Mouse (Mus musculus) testis, postnatal 10 days (tissue): ENCODE data around the gene Hs2st1.

Source experiments
- DNase-seq: peaks from one replicate; pipeline ENCODE4 v3.0.0; 2021; ENCODE audit warnings: low spot score

Gene Hs2st1

GRCm38 (mm10) chr3:144586731-144587130, 16.8 kb upstream of the Hs2st1 start:
- no peak for DNase-seq

- DNase-seq = no peak
Observed at GRCm38 (mm10) chr3:144584789-144585553, 15.0 kb upstream of the Hs2st1 start.

- no peak for DNase-seq
Observed at GRCm38 (mm10) chr3:144583789-144584188, 13.8 kb upstream of the Hs2st1 start.

GRCm38 (mm10) chr3:144582306-144582705, 12.3 kb upstream of the Hs2st1 start:
- DNase-seq = no peak

- DNase-seq = no peak
Observed at GRCm38 (mm10) chr3:144581842-144582241, 11.9 kb upstream of the Hs2st1 start.

- DNase-seq = no peak
Observed at GRCm38 (mm10) chr3:144580281-144580680, 10.3 kb upstream of the Hs2st1 start.

GRCm38 (mm10) chr3:144579796-144580195, 9.8 kb upstream of the Hs2st1 start:
- DNase-seq = no peak

- no peak for DNase-seq
Observed at GRCm38 (mm10) chr3:144578921-144579320, 8.9 kb upstream of the Hs2st1 start.

GRCm38 (mm10) chr3:144577366-144578340, 7.7 kb upstream of the Hs2st1 start:
- no peak for DNase-seq

GRCm38 (mm10) chr3:144574256-144574655, 4.3 kb upstream of the Hs2st1 start:
- no peak for DNase-seq

GRCm38 (mm10) chr3:144570816-144571487, 971 bp upstream of the Hs2st1 start:
- no peak for DNase-seq

GRCm38 (mm10) chr3:144569401-144569971, 495 bp downstream of the Hs2st1 start:
- DNase-seq = no peak

- DNase-seq = peak; percentile 34
Observed at GRCm38 (mm10) chr3:144568861-144569361, 1.1 kb downstream of the Hs2st1 start.

GRCm38 (mm10) chr3:144565212-144565611, 4.8 kb downstream of the Hs2st1 start:
- no peak for DNase-seq

GRCm38 (mm10) chr3:144563916-144564315, 6.1 kb downstream of the Hs2st1 start:
- peak; percentile 15 for DNase-seq

GRCm38 (mm10) chr3:144561511-144562250, 8.3 kb downstream of the Hs2st1 start:
- DNase-seq = peak; percentile 37

- DNase-seq = no peak
Observed at GRCm38 (mm10) chr3:144558274-144558673, 11.7 kb downstream of the Hs2st1 start.

- no peak for DNase-seq
Observed at GRCm38 (mm10) chr3:144556625-144557324, 13.2 kb downstream of the Hs2st1 start.

- DNase-seq = no peak
Observed at GRCm38 (mm10) chr3:144555144-144555543, 14.8 kb downstream of the Hs2st1 start.

GRCm38 (mm10) chr3:144554503-144554902, 15.5 kb downstream of the Hs2st1 start:
- DNase-seq = no peak
